Mouse (Mus musculus) pancreas, adult 10 weeks (tissue): ENCODE measurements around the gene Prss3. TPM values are rescaled to one million over a fixed set of nuclear protein-coding genes. Genes with fewer than 3 reads are reported as not detected.

ENCODE experiments used
- polyA plus RNA-seq: library from polyadenylated mRNA; stranded (reverse); fragments of 350-450 nt; fragmentation: Illumina TruSeq; extraction: RNeasy Lipid Tissue Mini Kit (QIAGEN cat#74804); gene quantifications from one replicate; pipeline ENCODE4 v1.2.3, GENCODE M21; 2015; ENCODE audit warnings: low read depth, low replicate concordance; ENCODE audit not compliant: insufficient read depth

The Prss3 gene
- 552 TPM for polyA plus RNA-seq

DNA sequence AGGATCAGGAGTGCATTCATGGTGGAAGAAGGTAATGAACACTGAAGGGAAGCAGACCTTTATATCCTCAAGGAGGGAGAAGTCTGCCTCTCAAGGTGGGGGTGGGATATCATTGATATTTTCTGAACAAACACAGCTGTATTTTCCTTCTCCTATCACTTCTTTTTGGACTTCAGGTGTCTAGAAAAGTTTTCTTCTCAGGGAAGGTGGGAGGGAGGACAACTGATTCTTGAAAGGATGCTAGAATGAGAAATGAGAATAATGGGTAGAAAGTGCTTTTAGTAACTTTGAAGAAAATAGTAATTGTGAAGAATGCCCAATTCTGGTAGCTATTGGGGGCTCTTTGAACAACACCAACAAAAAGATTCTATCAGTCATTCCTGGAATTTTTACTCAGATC lies at the start of gene Prss3:
Prss3 (minus strand) TSS at position 101 of the 400 bp plus-strand sequence.

DNA sequence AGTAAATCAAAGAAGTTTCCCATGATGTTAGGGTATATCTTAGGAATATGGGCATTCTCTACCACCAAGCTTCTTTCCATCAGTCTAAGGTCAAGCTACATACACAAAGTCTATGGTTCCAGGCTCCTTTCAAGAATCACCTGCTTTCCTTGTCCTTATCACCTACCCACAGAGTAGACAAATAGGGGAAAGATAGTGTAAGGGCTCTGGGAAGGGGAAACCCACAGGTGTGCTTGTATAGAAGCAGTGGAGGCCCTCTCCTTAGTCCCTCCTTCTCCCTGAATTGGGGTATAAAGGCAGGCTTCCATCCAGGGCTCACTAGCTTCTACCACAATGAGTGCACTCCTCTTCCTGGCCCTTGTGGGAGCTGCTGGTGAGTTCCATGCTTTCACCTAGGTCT lies 14.6 kb upstream of the Prss3 start, which contains the start of gene Gm5771:
Gm5771 (plus strand) TSS at position 301 of the 400 bp plus-strand sequence.

DNA sequence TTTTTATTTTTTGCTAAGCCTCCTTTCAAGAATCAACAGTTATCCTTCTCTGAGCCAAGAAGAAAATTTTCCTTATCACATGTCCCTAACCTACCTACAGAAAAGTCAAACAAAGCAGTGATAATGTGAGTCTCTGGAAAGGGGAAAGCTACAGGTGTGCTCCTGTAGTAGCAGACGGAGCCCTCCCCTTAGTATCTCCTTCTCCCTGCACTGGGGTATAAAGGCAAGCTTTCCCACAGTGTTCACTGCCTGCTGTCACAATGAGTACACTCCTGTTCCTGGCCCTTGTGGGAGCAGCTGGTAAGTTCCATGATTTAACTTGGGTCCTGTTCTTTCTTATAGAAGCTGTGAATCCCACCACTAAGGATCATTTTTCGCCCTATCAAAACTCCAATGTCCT lies 23.5 kb downstream of the Prss3 start, which contains the start of gene Try10:
Try10 (plus strand) TSS at position 174 of the 400 bp plus-strand sequence.

Other genes with a start within 250 kb of the Prss3 start
- gene Try4, start 75.4 kb downstream of the Prss3 start, polyA plus RNA-seq, result 26,314 TPM
- 12,068 TPM for gene Try5, start 60.8 kb downstream of the Prss3 start, polyA plus RNA-seq
- 528 TPM for gene Try10, start 23.6 kb downstream of the Prss3 start, polyA plus RNA-seq
- gene Gm5771, start 14.7 kb upstream of the Prss3 start, polyA plus RNA-seq, result 131 TPM
- gene Gm10334, start 68.5 kb upstream of the Prss3 start, polyA plus RNA-seq, result 167 TPM
- 15.3 TPM for gene Prss1, start 81.3 kb upstream of the Prss3 start, polyA plus RNA-seq
- gene Prss2, start 144.1 kb upstream of the Prss3 start, polyA plus RNA-seq, result 28,178 TPM
- 2.8 TPM for gene Ephb6, start 227.8 kb upstream of the Prss3 start, polyA plus RNA-seq